ENCODE assay signal across 9 mouse cellular contexts in genomic region chr13:38410322-38410865, GRCm38 (mm10).
DNase-seq lines count a peak whose midpoint lies in the region; ATAC-seq and TF ChIP-seq lines count a peak whose summit lies in the region.
"Had no signal": no experiment of that assay in that cellular context is flagged by ENCODE, and none has a peak within 500 bp of the region (broad histone marks: within the 10 kb centered on the region; RNA-seq: fewer than 3 reads in every experiment).

No protein-coding gene starts in this region.

- TF ChIP-seq CTCF in midbrain, postnatal 0 days (IDR thresholded peaks at IDR 0.05) = no peak

- WGBS in embryonic facial prominence, embryonic 10.5 days = 33% methylated on average over 15 of the region's 15 CpGs
- 7% methylated on average over 15 of the region's 15 CpGs for WGBS in midbrain, postnatal 0 days

- intact Hi-C loops in gastrocnemius, postnatal 36 days (cut with DNase I) = no loop called here
- intact Hi-C loops in left cerebral cortex, postnatal 10 days (cut with DNase I) = no loop called here

- 0 out of 2 replicates have a peak overlapping the region, but pooled peaks have one; percentile 22 for H3K4me3 ChIP-seq in embryonic facial prominence, embryonic 10.5 days
- no peak overlapping the region for H3K4me3 ChIP-seq in midbrain, postnatal 0 days (ENCODE audit: low read depth, low read length)
- H3K4me3 ChIP-seq: neural tube, embryonic 12.5 days had no signal

- H3K4me1 ChIP-seq in embryonic facial prominence, embryonic 10.5 days = peaks cover 17% of the 10 kb centered on the region
- H3K4me1 ChIP-seq in midbrain, postnatal 0 days (ENCODE audit: insufficient read depth, low read length) = no peaks in the 10 kb centered on the region

- peak; percentile 81 for DNase-seq in adrenal gland, postnatal 10 days
- peak; percentile 37 for DNase-seq in embryonic facial prominence, embryonic 10.5 days (ENCODE audit: low spot score)
- peak; percentile 49 to 73 for DNase-seq in gastrocnemius, postnatal 36 days
- DNase-seq in kidney, adult 11 months = peak; percentile 58
- DNase-seq in left cerebral cortex, postnatal 10 days (ENCODE audit: extremely low spot score in 1 of 2, low spot score in 2 of 2) = peak; percentile 45 to 65
- DNase-seq in midbrain, postnatal 0 days (ENCODE audit: low spot score) = peak; percentile 71
- DNase-seq in urinary bladder, postnatal 10 days (ENCODE audit: low spot score) = peak; percentile 12

- no peak; the same call in 1 of the 2 replicates for ATAC-seq in midbrain, postnatal 0 days (ENCODE audit: low FRiP score)
- no peak for ATAC-seq in megakaryocyte progenitor cell, adult 5-6 weeks (replicated peaks; ENCODE audit: poor library complexity)

- no peak overlapping the region for H3K9ac ChIP-seq in midbrain, postnatal 0 days (replicated peaks; ENCODE audit: low read length, poor library complexity, severe bottlenecking)
- H3K9ac ChIP-seq: neural tube, embryonic 12.5 days had no signal

- no peaks in the 10 kb centered on the region for H3K27me3 ChIP-seq in embryonic facial prominence, embryonic 10.5 days (replicated peaks; ENCODE audit: low read depth, poor library complexity, severe bottlenecking)
- H3K27me3 ChIP-seq in midbrain, postnatal 0 days (ENCODE audit: insufficient read depth, low read length) = no peaks in the 10 kb centered on the region
- H3K27me3 ChIP-seq: neural tube, embryonic 12.5 days had no signal

- no peaks in the 10 kb centered on the region for H3K36me3 ChIP-seq in embryonic facial prominence, embryonic 10.5 days (replicated peaks)
- H3K36me3 ChIP-seq in midbrain, postnatal 0 days (ENCODE audit: insufficient read depth, low read length) = no peaks in the 10 kb centered on the region
- H3K36me3 ChIP-seq: neural tube, embryonic 12.5 days had no signal

- peak overlapping the region; percentile 63 for H3K27ac ChIP-seq in embryonic facial prominence, embryonic 10.5 days (replicated peaks)
- H3K27ac ChIP-seq in midbrain, postnatal 0 days (ENCODE audit: low read depth, low read length) = no peak overlapping the region
- H3K27ac ChIP-seq: neural tube, embryonic 12.5 days had no signal

- H3K4me2 ChIP-seq in midbrain, postnatal 0 days (ENCODE audit: low read depth, low read length, poor library complexity, severe bottlenecking) = peak overlapping the region; percentile 36
- H3K4me2 ChIP-seq: neural tube, embryonic 12.5 days had no signal

- no peaks in the 10 kb centered on the region for H3K9me3 ChIP-seq in embryonic facial prominence, embryonic 10.5 days
- no peaks in the 10 kb centered on the region for H3K9me3 ChIP-seq in midbrain, postnatal 0 days (ENCODE audit: low read length)
- H3K9me3 ChIP-seq: neural tube, embryonic 12.5 days had no signal

Comparison
In these comparisons a context has a peak if more than half of its experiments do, and no peak if none do; other contexts are left out.
1. DNase-seq: peak in every context shown above with its lines; median percentile 81 in adrenal gland, postnatal 10 days; 71 in midbrain, postnatal 0 days; 61 in gastrocnemius, postnatal 36 days; 58 in kidney, adult 11 months; 55 in left cerebral cortex, postnatal 10 days; 37 in embryonic facial prominence, embryonic 10.5 days; 12 in urinary bladder, postnatal 10 days.